Comparison of ENCODE assay signal across 11 mouse cellular contexts in the genomic region with DNA sequence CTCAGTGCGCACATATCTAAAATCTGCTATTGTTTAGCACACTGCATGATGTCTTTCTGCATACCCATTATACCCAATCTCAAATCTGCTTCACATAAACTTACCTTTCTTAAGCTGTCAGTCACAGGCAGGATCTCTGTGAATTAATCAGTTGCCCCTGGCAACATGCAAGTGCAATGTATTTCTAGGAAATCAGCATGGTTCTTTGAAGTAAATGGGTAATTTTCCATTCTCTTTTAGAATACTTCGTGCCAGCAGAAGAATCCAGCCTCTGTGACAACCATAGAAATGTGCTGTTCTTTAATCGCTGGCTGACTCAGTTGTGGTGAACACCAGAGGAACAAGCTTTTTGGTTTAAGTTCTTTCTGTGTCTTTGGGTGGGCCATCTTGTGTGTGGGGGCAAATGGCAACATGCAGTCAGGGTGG.
DNase-seq lines count a peak whose midpoint lies in the region; ATAC-seq lines count a peak whose summit lies in the region.
"Had no signal": no experiment of that assay in that cellular context is flagged by ENCODE, and none has a peak within 500 bp of the region (broad histone marks: within the 10 kb centered on the region; RNA-seq: fewer than 3 reads in every experiment).

No protein-coding gene starts in this region.

- 34% methylated on average over 3 of the region's 3 CpGs for WGBS in midbrain, embryonic 11.5 days
- WGBS in heart, embryonic 11.5 days (ENCODE audit: insufficient replicate concordance) = 89% methylated on average over 3 of the region's 3 CpGs

- H3K4me3 ChIP-seq in midbrain, embryonic 11.5 days (ENCODE audit: low read depth, low read length) = no peak overlapping the region
- no peak overlapping the region for H3K4me3 ChIP-seq in heart, embryonic 11.5 days (ENCODE audit: low read depth, low read length)
- H3K4me3 ChIP-seq: erythroblast, embryonic 14.5 days had no signal

- peak; percentile 10 to 11 for DNase-seq in frontal cortex, postnatal 36 days (ENCODE audit: low spot score in 2 of 2)
- no peak for DNase-seq in frontal cortex, postnatal 10 days (ENCODE audit: low spot score in 2 of 2)
- peak; percentile 60 for DNase-seq in brain, embryonic 18.5 days (ENCODE audit: low read depth, low spot score)
- peak; percentile 1 for DNase-seq in forelimb bud, embryonic 11.5 days (ENCODE audit: low read depth, low spot score)
- DNase-seq in midbrain, embryonic 11.5 days (ENCODE audit: low spot score, missing footprints) = peak; percentile 90
- no peak for DNase-seq in heart, postnatal 4 days
- DNase-seq in lung, postnatal 36 days = no peak
- DNase-seq: kidney, adult 8-10 months had no signal

- ATAC-seq in midbrain, embryonic 11.5 days (ENCODE audit: low FRiP score) = peak; percentile 93
- no peak for ATAC-seq in heart, embryonic 11.5 days (replicated peaks; ENCODE audit: insufficient number of reproducible peaks, low FRiP score, low TSS enrichment)

- H3K4me2 ChIP-seq in midbrain, embryonic 11.5 days = no peak overlapping the region
- H3K4me2 ChIP-seq in heart, embryonic 11.5 days = no peak overlapping the region

- no peaks in the 10 kb centered on the region for H3K27me3 ChIP-seq in midbrain, embryonic 11.5 days (ENCODE audit: control insufficient read depth, insufficient read depth, low read length)
- H3K27me3 ChIP-seq in heart, embryonic 11.5 days (ENCODE audit: control insufficient read depth, insufficient read depth, low read length) = no peaks in the 10 kb centered on the region

- no peaks in the 10 kb centered on the region for H3K36me3 ChIP-seq in midbrain, embryonic 11.5 days (ENCODE audit: control insufficient read depth, insufficient read depth, low read length)
- no peaks in the 10 kb centered on the region for H3K36me3 ChIP-seq in heart, embryonic 11.5 days (ENCODE audit: control insufficient read depth, insufficient read depth, low read length)

- H3K9me3 ChIP-seq in midbrain, embryonic 11.5 days (ENCODE audit: control insufficient read depth, low read length) = no peaks in the 10 kb centered on the region
- H3K9me3 ChIP-seq in heart, embryonic 11.5 days (replicated peaks; ENCODE audit: control insufficient read depth, low read length) = no peaks in the 10 kb centered on the region

- no peak overlapping the region for H3K27ac ChIP-seq in midbrain, embryonic 11.5 days (ENCODE audit: low read depth, low read length)
- no peak overlapping the region for H3K27ac ChIP-seq in heart, embryonic 11.5 days (ENCODE audit: low read depth, low read length)
- H3K27ac ChIP-seq: macrophage had no signal

- H3K9ac ChIP-seq in midbrain, embryonic 11.5 days (ENCODE audit: low read length) = no peak overlapping the region
- H3K9ac ChIP-seq in heart, embryonic 11.5 days (ENCODE audit: low read depth, low read length) = no peak overlapping the region

- H3K4me1 ChIP-seq in midbrain, embryonic 11.5 days (ENCODE audit: control insufficient read depth, insufficient read depth, low read length) = no peaks in the 10 kb centered on the region
- no peaks in the 10 kb centered on the region for H3K4me1 ChIP-seq in heart, embryonic 11.5 days (ENCODE audit: control insufficient read depth, insufficient read depth, low read length)

Comparison
In these comparisons a context has a peak if more than half of its experiments do, and no peak if none do; other contexts are left out.
1. DNase-seq: peak in frontal cortex, postnatal 36 days (2 of 2), brain, embryonic 18.5 days (single experiment), forelimb bud, embryonic 11.5 days (single experiment) and midbrain, embryonic 11.5 days (single experiment); none in frontal cortex, postnatal 10 days (0 of 2), heart, postnatal 4 days (single experiment) and lung, postnatal 36 days (single experiment).